Mouse (Mus musculus): Measurements from ENCODE around the gene March6.

GRCm38 (mm10) chr15:31571906-31572722 lies 41.3 kb upstream of the March6 start:
- TF ChIP-seq POLR2A (IDR thresholded peaks at IDR 0.05; ENCODE audit: borderline replicate concordance, extremely low read depth, insufficient read depth, insufficient read length, poor library complexity, severe bottlenecking) (no peak), CTCF (IDR thresholded peaks at IDR 0.05; ENCODE audit: borderline replicate concordance, extremely low read depth, insufficient read depth, insufficient read length) (no peak)
